Mouse (Mus musculus) heart, embryonic 12.5 days (tissue): ENCODE measurements around the gene Cyp27b1. TPM values are rescaled to one million over a fixed set of nuclear protein-coding genes. Genes with fewer than 3 reads are reported as not detected.

Experiments used
- ATAC-seq: fragments of 200-750 bp; cut with Nextera tagmentation; 2 replicates; pipeline ENCODE4 v1.8.0; 2017; ENCODE audit warnings: moderate TSS enrichment, moderate library complexity; ENCODE audit not compliant: insufficient number of reproducible peaks, low FRiP score
- H3K27ac ChIP-seq: fragments of 300-500 bp; sonication (generic); 2 replicates; pipeline ENCODE4 v1.5.1; 2016; ENCODE audit warnings: mild to moderate bottlenecking, moderate library complexity; ENCODE audit not compliant: poor library complexity, severe bottlenecking
- H3K27me3 ChIP-seq: fragments of 300-500 bp; sonication (generic); replicated peaks from 2 replicates; pipeline ENCODE4 v1.6.1; 2016; ENCODE audit warnings: mild to moderate bottlenecking, moderate library complexity
- H3K36me3 ChIP-seq: fragments of 300-500 bp; sonication (generic); 2 replicates; pipeline ENCODE4 v1.6.1; 2016; ENCODE audit warnings: mild to moderate bottlenecking, moderate library complexity
- H3K4me1 ChIP-seq: fragments of 300-500 bp; sonication (generic); replicated peaks from 2 replicates; pipeline ENCODE4 v1.6.1; 2016; ENCODE audit warnings: mild to moderate bottlenecking
- H3K4me2 ChIP-seq: fragments of 300-500 bp; sonication (generic); 2 replicates; pipeline ENCODE4 v1.6.1; 2016; ENCODE audit warnings: mild to moderate bottlenecking, moderate library complexity
- H3K4me3 ChIP-seq: fragments of 300-500 bp; sonication (generic); 2 replicates; pipeline ENCODE4 v1.5.1; 2016; ENCODE audit warnings: mild to moderate bottlenecking
- H3K9ac ChIP-seq: fragments of 300-500 bp; sonication (generic); 2 replicates; pipeline ENCODE4 v1.6.1; 2016; ENCODE audit warnings: mild to moderate bottlenecking, moderate library complexity
- H3K9me3 ChIP-seq: fragments of 300-500 bp; sonication (generic); replicated peaks from 2 replicates; pipeline ENCODE4 v1.6.1; 2016; ENCODE audit warnings: mild to moderate bottlenecking, moderate library complexity
- WGBS: fragments of 180-500 bp; shearing (Covaris S2); methylation state at CpG from one replicate; pipeline ENCODE4 v1.1.7; 2016; 5-methylcytosine and 5-hydroxymethylcytosine counted together
- microRNA counts: library from miRNA; unstranded; fragments of <30 nt; microRNA quantifications from one replicate; lab custom pipeline; 2017
- microRNA-seq: library from miRNA; unstranded; fragments of <30 nt; microRNA quantifications from one replicate; pipeline ENCODE4, GENCODE M21; 2017
- polyA plus RNA-seq: library from polyadenylated mRNA; unstranded; fragments of >200 nt; fragmentation: Nextera tagmentation; extraction: Ambion mirVana; gene quantifications from 2 replicates; pipeline ENCODE4 v1.2.1, GENCODE M21; 2016

Cyp27b1 gene
- polyA plus RNA-seq, 1 experiment from 2014 or later: 0.18 TPM

DNA sequence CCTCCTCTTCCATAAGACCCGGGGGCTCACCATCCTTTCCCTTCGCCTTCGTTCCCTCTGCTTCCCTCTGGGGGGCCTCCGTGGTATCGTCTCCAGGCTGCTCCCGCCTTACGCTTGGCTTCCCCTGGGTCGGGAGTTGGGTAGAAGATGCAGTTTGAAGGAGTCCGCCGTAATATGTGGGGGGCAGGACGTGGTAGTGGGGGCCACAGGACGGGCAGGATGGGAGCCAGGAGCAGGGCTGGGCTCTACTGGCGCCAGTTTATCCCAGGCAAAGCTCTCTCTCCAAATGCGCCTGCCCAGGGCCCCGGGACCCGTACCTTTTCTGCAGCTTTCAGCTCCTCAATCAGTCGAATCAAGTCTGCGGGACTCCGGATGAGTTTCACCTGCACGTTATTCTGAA is 50.5 kb downstream of the Cyp27b1 start:
- Histone ChIP-seq H3K4me3 (no peak overlapping the region), H3K27ac (no peak overlapping the region)
- ATAC-seq: no peak

DNA sequence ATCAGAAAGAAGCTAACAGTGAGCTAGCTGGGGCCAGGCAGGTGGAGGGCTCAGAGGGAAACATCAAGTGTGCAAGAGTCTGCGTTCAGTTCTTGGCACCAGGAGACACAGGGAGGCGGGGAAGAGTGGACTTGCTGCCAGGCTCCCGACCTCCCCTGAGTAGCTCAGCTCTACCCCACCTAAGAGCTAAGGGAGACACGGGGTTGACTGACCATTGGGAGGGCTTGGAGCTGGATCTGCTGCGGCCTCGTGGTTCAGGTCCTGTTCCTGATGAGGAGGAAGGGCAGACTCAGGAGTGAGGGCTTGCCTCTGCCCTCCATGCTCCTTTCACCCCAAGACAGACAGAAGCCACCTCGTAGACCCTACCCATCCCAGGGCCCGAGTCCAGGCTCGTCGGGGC is 51.1 kb downstream of the Cyp27b1 start:
- ATAC-seq: no peak
- Histone ChIP-seq H3K4me3 (no peak overlapping the region), H3K27me3 (0 out of 2 replicates have a peak, but pooled peaks cover 2% of the 10 kb centered on the region), H3K9ac (no peak overlapping the region), H3K9me3 (no peaks in the 10 kb centered on the region), H3K27ac (no peak overlapping the region), H3K36me3 (peaks cover 46% of the 10 kb centered on the region), H3K4me2 (no peak overlapping the region), H3K4me1 (peaks cover 10% of the 10 kb centered on the region)
- WGBS: 85% methylated on average over 10 of the region's 10 CpGs

More for the DNA sequence above, 50.5 kb downstream of the Cyp27b1 start:
- Histone ChIP-seq H3K9me3 (no peaks in the 10 kb centered on the region), H3K4me2 (no peak overlapping the region), H3K4me1 (peaks cover 11% of the 10 kb centered on the region), H3K27me3 (peaks cover 8% of the 10 kb centered on the region), H3K36me3 (peaks cover 46% of the 10 kb centered on the region), H3K9ac (no peak overlapping the region)
- 75% methylated on average over 20 of the region's 20 CpGs for WGBS

DNA sequence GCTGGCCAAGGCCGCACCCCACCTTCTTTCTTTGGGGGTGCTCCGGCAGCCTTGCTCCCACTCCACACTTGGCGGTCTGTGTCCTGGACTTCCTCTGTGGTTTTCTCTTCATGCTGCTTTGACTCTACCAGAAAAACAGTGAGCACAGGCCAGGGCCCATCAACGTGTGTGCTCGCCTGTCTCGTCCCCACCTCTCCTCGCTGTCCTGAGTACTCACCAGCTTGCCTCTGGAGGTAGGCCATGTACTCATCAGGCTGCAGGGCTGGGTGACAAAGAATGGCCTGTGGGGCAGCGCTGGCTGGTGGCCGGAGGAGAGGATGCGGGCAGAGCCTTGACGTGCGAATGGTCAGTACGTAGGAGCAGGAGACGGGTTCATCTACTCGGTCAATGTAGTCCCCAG is 51.8 kb downstream of the Cyp27b1 start:
- H3K27me3 ChIP-seq: 0 out of 2 replicates have a peak, but pooled peaks cover 2% of the 10 kb centered on the region
- WGBS: 82% methylated on average over 15 of the region's 15 CpGs
- no peak overlapping the region for H3K4me2 ChIP-seq
- no peak for ATAC-seq
- H3K27ac ChIP-seq: no peak overlapping the region
- H3K9me3 ChIP-seq: no peaks in the 10 kb centered on the region
- peaks cover 47% of the 10 kb centered on the region for H3K36me3 ChIP-seq
- H3K9ac ChIP-seq: no peak overlapping the region
- no peak overlapping the region for H3K4me3 ChIP-seq
- peaks cover 3% of the 10 kb centered on the region for H3K4me1 ChIP-seq

DNA sequence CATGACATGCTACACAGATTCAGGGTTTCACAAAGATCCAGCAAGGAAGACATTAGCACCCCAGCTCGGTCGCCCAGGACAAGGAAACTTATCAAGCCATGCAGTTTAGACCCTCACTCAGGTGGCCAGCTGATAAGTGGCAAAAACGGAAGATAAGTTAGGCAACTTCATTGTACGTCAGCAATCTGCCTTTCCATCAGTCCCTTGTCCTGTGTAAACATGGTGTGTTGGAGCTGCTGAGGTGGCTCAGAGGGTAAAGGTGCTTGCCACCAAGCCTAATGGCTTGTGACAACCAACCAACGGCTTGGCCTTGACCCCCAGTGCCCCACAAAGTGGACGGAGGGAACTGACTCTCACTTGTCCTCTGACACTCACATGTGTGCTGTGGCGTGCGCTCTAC is 52.4 kb downstream of the Cyp27b1 start:
- 73% methylated on average over 8 of the region's 8 CpGs for WGBS

DNA sequence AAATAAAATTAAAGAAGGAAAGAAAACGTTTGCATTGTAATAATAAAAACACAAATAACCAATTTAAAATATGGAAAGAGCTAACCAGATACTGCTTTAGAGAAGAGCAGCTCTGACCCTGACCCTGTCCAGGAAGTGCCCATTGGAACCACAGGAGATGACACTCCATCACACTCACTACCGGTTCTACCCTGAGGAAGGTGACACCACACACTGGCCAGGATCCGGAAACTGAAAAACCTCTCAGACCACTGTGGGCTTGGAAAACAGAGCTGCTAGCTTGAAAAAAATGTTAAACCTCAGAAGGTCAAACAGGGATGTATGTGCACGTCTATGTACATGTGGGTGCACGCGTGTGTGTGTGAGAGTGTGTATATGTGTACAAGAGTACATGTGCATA is 53.1 kb downstream of the Cyp27b1 start:
- H3K4me2 ChIP-seq: no peak overlapping the region
- WGBS: 80% methylated on average over 6 of the region's 6 CpGs
- no peak for ATAC-seq
- no peaks in the 10 kb centered on the region for H3K4me1 ChIP-seq
- H3K9ac ChIP-seq: no peak overlapping the region
- H3K9me3 ChIP-seq: no peaks in the 10 kb centered on the region
- H3K36me3 ChIP-seq: peaks cover 45% of the 10 kb centered on the region
- H3K4me3 ChIP-seq: no peak overlapping the region
- H3K27me3 ChIP-seq: 0 out of 2 replicates have a peak, but pooled peaks cover 2% of the 10 kb centered on the region
- H3K27ac ChIP-seq: no peak overlapping the region

More for the DNA sequence above, 52.4 kb downstream of the Cyp27b1 start:
- no peaks in the 10 kb centered on the region for H3K9me3 ChIP-seq
- no peaks in the 10 kb centered on the region for H3K4me1 ChIP-seq
- peaks cover 46% of the 10 kb centered on the region for H3K36me3 ChIP-seq
- H3K9ac ChIP-seq: no peak overlapping the region
- H3K27me3 ChIP-seq: 0 out of 2 replicates have a peak, but pooled peaks cover 2% of the 10 kb centered on the region
- ATAC-seq: no peak
- no peak overlapping the region for H3K4me3 ChIP-seq
- H3K4me2 ChIP-seq: no peak overlapping the region
- H3K27ac ChIP-seq: no peak overlapping the region

MicroRNA genes within 50 kb of the gene (microRNA counts, 519-probe panel; counts per million panel counts)
- not detected for microRNA mmu-miR-546 (lab: Ali Mortazavi, UCI)

Small RNA genes lying within 50 kb of the gene (microRNA-seq; reads per million reads assigned to microRNA genes)
- gene Mir546: 0.94 reads per million

Other genes with a start within 250 kb of the Cyp27b1 start
- 8.2 and 10.0 TPM in 2 replicates for gene Atp23, start 146.9 kb upstream of the Cyp27b1 start, polyA plus RNA-seq
- gene Ctdsp2, start 69.5 kb upstream of the Cyp27b1 start, polyA plus RNA-seq: 54.0 and 54.6 TPM in 2 replicates
- gene Avil, start 47.5 kb upstream of the Cyp27b1 start, polyA plus RNA-seq: 0.19 and 0.22 TPM in 2 replicates
- gene Tsfm, start 17.4 kb upstream of the Cyp27b1 start, polyA plus RNA-seq: 99.2 and 99.4 TPM in 2 replicates
- gene Mettl1, start 6.8 kb upstream of the Cyp27b1 start, polyA plus RNA-seq: 37.0 and 37.1 TPM in 2 replicates
- gene Eef1akmt3, start 6.7 kb upstream of the Cyp27b1 start, polyA plus RNA-seq: 0.14 and 0.18 TPM in 2 replicates
- 0.10 and 0.28 TPM in 2 replicates for gene March9, start 11.9 kb downstream of the Cyp27b1 start, polyA plus RNA-seq
- 1,080 and 1,140 TPM in 2 replicates for gene Cdk4, start 15.3 kb downstream of the Cyp27b1 start, polyA plus RNA-seq
- gene Tspan31, start 22.0 kb downstream of the Cyp27b1 start, polyA plus RNA-seq: 119 and 124 TPM in 2 replicates
- gene Agap2, start 27.0 kb downstream of the Cyp27b1 start, polyA plus RNA-seq: 0.03 TPM in 1 of 2 replicates, not detected in the other
- gene Os9, start 72.9 kb downstream of the Cyp27b1 start, polyA plus RNA-seq: 52.2 and 52.4 TPM in 2 replicates
- 1.9 and 2.4 TPM in 2 replicates for gene B4galnt1, start 117.0 kb downstream of the Cyp27b1 start, polyA plus RNA-seq
- gene Slc26a10, start 132.4 kb downstream of the Cyp27b1 start, polyA plus RNA-seq: 20.2 and 21.0 TPM in 2 replicates
- gene Arhgef25, start 141.8 kb downstream of the Cyp27b1 start, polyA plus RNA-seq: 21.3 and 23.1 TPM in 2 replicates
- gene Dtx3, start 147.5 kb downstream of the Cyp27b1 start, polyA plus RNA-seq: 74.3 and 75.1 TPM in 2 replicates
- gene Pip4k2c, start 163.3 kb downstream of the Cyp27b1 start, polyA plus RNA-seq: 29.7 and 31.5 TPM in 2 replicates
- gene Kif5a, start 215.1 kb downstream of the Cyp27b1 start, polyA plus RNA-seq: 0.37 and 0.79 TPM in 2 replicates
- 133 and 136 TPM in 2 replicates for gene Dctn2, start 218.1 kb downstream of the Cyp27b1 start, polyA plus RNA-seq
- 13.6 and 14.6 TPM in 2 replicates for gene Mbd6, start 240.8 kb downstream of the Cyp27b1 start, polyA plus RNA-seq